Mouse (Mus musculus): ENCODE results near the gene Chil1. TPM values are rescaled to one million over a fixed set of nuclear protein-coding genes. Genes with fewer than 3 reads are reported as not detected.

The Chil1 gene
- polyA plus RNA-seq, 1 experiment from 2014 or later, result 2.8 TPM

DNA sequence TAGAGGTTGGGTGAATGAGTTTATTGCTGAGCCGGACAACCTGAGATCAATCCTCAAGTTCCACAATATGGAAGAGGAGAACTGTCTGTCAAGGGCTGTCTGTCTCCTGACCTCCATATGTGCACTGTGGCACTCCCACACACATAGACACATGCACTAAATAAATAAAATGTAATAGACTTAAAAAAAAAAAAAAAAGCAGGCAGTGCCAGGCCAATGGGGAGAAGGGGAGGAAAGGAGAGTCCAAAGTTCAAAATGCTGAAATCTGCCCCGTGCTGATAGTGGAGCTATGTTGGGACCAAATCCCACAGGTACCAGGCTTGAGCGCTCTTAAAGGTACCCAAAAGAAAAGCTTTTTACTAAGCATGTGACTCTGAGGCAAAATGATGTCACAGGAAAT, 55.5 kb downstream of the Chil1 start:
- Histone ChIP-seq H3K4me2 (no peak overlapping the region), H3K4me3 (no peak overlapping the region), H3K27me3 (peaks cover 59% of the 10 kb centered on the region), H3K36me3 (no peaks in the 10 kb centered on the region), H3K9ac (no peak overlapping the region), H3K27ac (no peak overlapping the region), H3K4me1 (replicated peaks) (peaks cover 44% of the 10 kb centered on the region), H3K9me3 (no peaks in the 10 kb centered on the region)
- ATAC-seq (ENCODE audit: low FRiP score), result no peak
- WGBS, result 85% methylated on average over 3 of the region's 3 CpGs

Other genes with a start within 250 kb of the Chil1 start
- 7.3 and 7.6 TPM in 2 replicates for gene Fmod, start 144.9 kb upstream of the Chil1 start, polyA plus RNA-seq (2015; fragmentation: Nextera tagmentation; extraction: Ambion mirVana)
- 57.4 and 63.4 TPM in 2 replicates for gene Btg2, start 103.1 kb upstream of the Chil1 start, polyA plus RNA-seq (2015; fragmentation: Nextera tagmentation; extraction: Ambion mirVana)
- 0.30 and 0.35 TPM in 2 replicates for gene Chit1, start 70.9 kb upstream of the Chil1 start, polyA plus RNA-seq (2015; fragmentation: Nextera tagmentation; extraction: Ambion mirVana)
- gene Mybph, start 11.3 kb downstream of the Chil1 start, polyA plus RNA-seq (2015; fragmentation: Nextera tagmentation; extraction: Ambion mirVana), result 0.83 and 1.9 TPM in 2 replicates
- 10.2 and 10.6 TPM in 2 replicates for gene Adora1, start 53.3 kb downstream of the Chil1 start, polyA plus RNA-seq (2015; fragmentation: Nextera tagmentation; extraction: Ambion mirVana)
- gene Myog, start 107.8 kb downstream of the Chil1 start, polyA plus RNA-seq (2015; fragmentation: Nextera tagmentation; extraction: Ambion mirVana), result 3.6 and 3.8 TPM in 2 replicates
- 10.9 and 12.3 TPM in 2 replicates for gene Ppfia4, start 150.8 kb downstream of the Chil1 start, polyA plus RNA-seq (2015; fragmentation: Nextera tagmentation; extraction: Ambion mirVana)
- 122 and 128 TPM in 2 replicates for gene Tmem183a, start 179.8 kb downstream of the Chil1 start, polyA plus RNA-seq (2015; fragmentation: Nextera tagmentation; extraction: Ambion mirVana)
- not detected in 2 replicates for gene 4933406M09Rik, start 203.8 kb downstream of the Chil1 start, polyA plus RNA-seq (2015; fragmentation: Nextera tagmentation; extraction: Ambion mirVana)
- 19.0 and 19.9 TPM in 2 replicates for gene Cyb5r1, start 223.4 kb downstream of the Chil1 start, polyA plus RNA-seq (2015; fragmentation: Nextera tagmentation; extraction: Ambion mirVana)
- gene Adipor1, start 233.2 kb downstream of the Chil1 start, polyA plus RNA-seq (2015; fragmentation: Nextera tagmentation; extraction: Ambion mirVana), result 69.8 and 72.0 TPM in 2 replicates

Measured in hindbrain, embryonic 13.5 days (tissue).